Mouse (Mus musculus) erythroblast, embryonic 14.5 days (primary cell): ENCODE results near the gene Atp2b2.

Experiments used
- GATA1 ChIP-seq: IDR thresholded peaks from 2 replicates; pipeline ENCODE4 v1.6.1; 2012; ENCODE audit warnings: low read length, inconsistent platforms, mixed read lengths
- TAL1 ChIP-seq: IDR thresholded peaks from 3 replicates; pipeline ENCODE4 v1.6.1; 2012; ENCODE audit warnings: low read length, inconsistent platforms, mixed read lengths

DNA sequence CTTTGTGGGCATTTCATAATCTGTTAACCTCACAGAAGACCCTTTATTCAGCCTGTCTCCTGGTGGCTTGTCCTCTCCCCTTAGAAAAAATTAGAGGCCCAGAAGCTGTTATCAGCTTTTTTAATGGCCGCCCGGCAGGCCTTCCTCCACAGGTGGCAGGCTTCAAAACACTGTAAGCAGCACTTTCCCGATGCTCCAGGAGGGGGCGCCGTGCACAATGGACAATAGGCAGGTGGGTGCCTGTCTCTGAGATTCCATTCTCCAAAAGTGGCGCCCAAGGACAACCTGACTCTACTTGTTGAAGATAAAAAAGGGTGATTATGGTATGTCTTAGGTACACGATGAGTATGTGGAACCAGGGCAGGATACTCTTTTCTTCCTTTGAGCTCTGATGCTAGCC lies 220.0 kb downstream of the Atp2b2 start:
- TF ChIP-seq TAL1 (no peak), GATA1 (no peak)
